Mouse (Mus musculus): ENCODE data around the gene Zdhhc17.

The Zdhhc17 gene

GRCm38 (mm10) chr10:111009641-111010479 is at the start of gene Zdhhc17:
Gene Zdhhc17 (minus strand): TSS chr10:111010140.
- DNase-seq = peak; percentile 95 to 96

- DNase-seq = no peak
These were observed 45.8 kb upstream of the Zdhhc17 start for GRCm38 (mm10) chr10:111055770-111056169.

- no peak for DNase-seq
These were observed 41.7 kb upstream of the Zdhhc17 start for GRCm38 (mm10) chr10:111051606-111052005.

- DNase-seq = no peak
These were observed 40.6 kb upstream of the Zdhhc17 start for GRCm38 (mm10) chr10:111050511-111050910.

- no peak for DNase-seq
These were observed 40.1 kb upstream of the Zdhhc17 start for GRCm38 (mm10) chr10:111050061-111050460.

- DNase-seq = no peak
These were observed 38.0 kb upstream of the Zdhhc17 start for GRCm38 (mm10) chr10:111047895-111048294.

- no peak for DNase-seq
These were observed 30.2 kb upstream of the Zdhhc17 start for GRCm38 (mm10) chr10:111040078-111040656.

- no peak for DNase-seq
These were observed 26.9 kb upstream of the Zdhhc17 start for GRCm38 (mm10) chr10:111036851-111037250.

GRCm38 (mm10) chr10:111035134-111035533 is 25.2 kb upstream of the Zdhhc17 start:
- no peak for DNase-seq

- DNase-seq = peak; percentile 56 to 62
These were observed 21.8 kb upstream of the Zdhhc17 start for GRCm38 (mm10) chr10:111031511-111032365.

GRCm38 (mm10) chr10:111030845-111031244 is 20.9 kb upstream of the Zdhhc17 start:
- no peak for DNase-seq

- no peak for DNase-seq
These were observed 16.2 kb upstream of the Zdhhc17 start for GRCm38 (mm10) chr10:111026106-111026505.

- DNase-seq = no peak
These were observed 14.8 kb upstream of the Zdhhc17 start for GRCm38 (mm10) chr10:111024746-111025145.

GRCm38 (mm10) chr10:111014476-111014875 is 4.5 kb upstream of the Zdhhc17 start:
- DNase-seq = peak; percentile 36 to 41

GRCm38 (mm10) chr10:111013265-111013664 is 3.3 kb upstream of the Zdhhc17 start:
- no peak for DNase-seq

- DNase-seq = peak; percentile 44 to 51
These were observed 2.6 kb upstream of the Zdhhc17 start for GRCm38 (mm10) chr10:111012496-111013038.

GRCm38 (mm10) chr10:111011226-111011765 is 1.4 kb upstream of the Zdhhc17 start:
- no peak for DNase-seq

- DNase-seq = peak; percentile 67 to 76
These were observed 713 bp upstream of the Zdhhc17 start for GRCm38 (mm10) chr10:111010480-111011225.

GRCm38 (mm10) chr10:111009113-111009640 is 763 bp downstream of the Zdhhc17 start:
- DNase-seq = no peak

- DNase-seq = no peak
These were observed 2.3 kb downstream of the Zdhhc17 start for GRCm38 (mm10) chr10:111007687-111008086.

Measured in cerebellum, postnatal 10 days (tissue).